Mouse (Mus musculus): ENCODE measurements around the gene Vamp9.
A peak's percentile ranks its signal among the peaks of the same experiment; 100 is the strongest.

Gene Vamp9

DNA sequence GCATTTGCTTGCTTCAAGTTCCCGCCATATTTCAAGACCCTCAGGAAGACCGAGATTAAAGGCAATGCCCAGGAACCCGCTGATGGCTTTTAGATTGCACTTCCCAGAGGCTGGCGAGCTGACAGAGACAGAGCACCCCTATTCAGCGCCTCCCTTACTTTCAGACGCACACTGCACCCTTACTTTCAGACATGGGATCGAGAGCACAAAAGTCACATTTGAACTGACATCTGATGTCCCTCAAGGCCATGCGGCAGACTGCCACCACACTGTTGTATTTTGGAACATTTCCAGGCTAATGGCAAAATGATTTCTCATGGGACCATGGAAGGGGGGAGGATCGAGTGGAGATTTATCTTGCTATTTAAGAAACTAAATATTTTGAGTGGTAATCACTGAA is 28.5 kb upstream of the Vamp9 start:
- H3K4me1 ChIP-seq (replicated peaks; ENCODE audit: low read depth, low read length), result 0 out of 2 replicates have a peak, but pooled peaks cover 2% of the 10 kb centered on the region
- peaks cover 2% of the 10 kb centered on the region; the same call in 1 of the 2 replicates for H3K27me3 ChIP-seq (ENCODE audit: insufficient read depth, low read length)
- H3K4me3 ChIP-seq (replicated peaks; ENCODE audit: low read length), result no peak overlapping the region
- TF ChIP-seq NANOG (IDR thresholded peaks at IDR 0.05; ENCODE audit: borderline replicate concordance, low read length) (no peak), CTCF (conservative IDR thresholded peaks at IDR 0.05; ENCODE audit: low read length) (no peak), POU5F1 (IDR thresholded peaks at IDR 0.05; ENCODE audit: borderline replicate concordance, low read length) (no peak)
- no peaks in the 10 kb centered on the region for H3K36me3 ChIP-seq (ENCODE audit: insufficient read depth, low read length)
- peaks cover 13% of the 10 kb centered on the region for H3K9me3 ChIP-seq (ENCODE audit: low read length)

DNA sequence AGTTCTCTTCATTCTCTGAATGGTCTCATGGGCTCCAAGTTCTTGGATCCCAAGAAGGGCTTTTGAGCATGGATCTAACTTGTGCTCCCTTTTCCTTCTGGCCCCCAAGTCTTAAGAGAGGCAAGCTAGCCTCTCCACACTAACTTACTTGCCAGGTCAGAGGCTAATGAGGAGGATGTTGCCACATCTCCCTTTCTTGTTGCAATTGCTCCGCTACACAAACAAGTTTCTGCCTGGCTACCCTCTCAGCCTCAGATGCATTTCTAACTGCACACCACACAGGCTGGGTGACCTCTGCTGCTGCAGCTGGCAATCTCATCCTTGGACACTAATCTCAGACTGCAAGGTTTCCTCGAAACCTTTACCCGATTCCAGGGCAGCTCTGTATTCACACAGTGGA is 23.6 kb upstream of the Vamp9 start:
- peaks cover 2% of the 10 kb centered on the region; the same call in 1 of the 2 replicates for H3K27me3 ChIP-seq (ENCODE audit: insufficient read depth, low read length)
- peaks cover 10% of the 10 kb centered on the region for H3K9me3 ChIP-seq (ENCODE audit: low read length)
- H3K4me1 ChIP-seq (replicated peaks; ENCODE audit: low read depth, low read length), result no peaks in the 10 kb centered on the region
- H3K36me3 ChIP-seq (ENCODE audit: insufficient read depth, low read length), result no peaks in the 10 kb centered on the region
- TF ChIP-seq NANOG (IDR thresholded peaks at IDR 0.05; ENCODE audit: borderline replicate concordance, low read length), result no peak
- no peak for TF ChIP-seq CTCF (conservative IDR thresholded peaks at IDR 0.05; ENCODE audit: low read length)
- TF ChIP-seq POU5F1 (IDR thresholded peaks at IDR 0.05; ENCODE audit: borderline replicate concordance, low read length), result no peak
- no peak overlapping the region for H3K4me3 ChIP-seq (replicated peaks; ENCODE audit: low read length)

DNA sequence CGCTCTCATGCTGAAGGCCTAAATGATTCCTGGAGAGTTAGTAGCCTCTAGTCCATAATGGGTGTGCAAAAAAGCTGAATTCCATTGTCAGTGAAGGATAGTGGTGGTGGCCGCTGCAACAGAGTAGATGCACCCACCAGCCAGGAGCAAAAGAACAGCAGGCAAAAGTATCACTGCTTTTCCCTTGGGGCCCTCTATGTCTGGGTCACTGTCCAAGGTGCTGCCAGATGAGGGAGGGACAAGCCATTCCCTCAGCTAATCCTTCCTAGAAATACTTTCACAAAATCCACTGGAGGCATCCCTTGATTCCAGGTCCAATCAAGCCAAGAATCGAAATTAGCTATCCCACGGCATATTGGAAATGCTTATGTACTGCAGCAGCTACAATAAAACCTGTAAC is 22.0 kb upstream of the Vamp9 start:
- TF ChIP-seq NANOG (IDR thresholded peaks at IDR 0.05; ENCODE audit: borderline replicate concordance, low read length), result no peak
- Histone ChIP-seq H3K27me3 (ENCODE audit: insufficient read depth, low read length) (peaks cover 2% of the 10 kb centered on the region; the same call in 1 of the 2 replicates), H3K36me3 (ENCODE audit: insufficient read depth, low read length) (no peaks in the 10 kb centered on the region), H3K4me3 (replicated peaks; ENCODE audit: low read length) (no peak overlapping the region), H3K9me3 (ENCODE audit: low read length) (peaks cover 10% of the 10 kb centered on the region), H3K4me1 (replicated peaks; ENCODE audit: low read depth, low read length) (no peaks in the 10 kb centered on the region)

DNA sequence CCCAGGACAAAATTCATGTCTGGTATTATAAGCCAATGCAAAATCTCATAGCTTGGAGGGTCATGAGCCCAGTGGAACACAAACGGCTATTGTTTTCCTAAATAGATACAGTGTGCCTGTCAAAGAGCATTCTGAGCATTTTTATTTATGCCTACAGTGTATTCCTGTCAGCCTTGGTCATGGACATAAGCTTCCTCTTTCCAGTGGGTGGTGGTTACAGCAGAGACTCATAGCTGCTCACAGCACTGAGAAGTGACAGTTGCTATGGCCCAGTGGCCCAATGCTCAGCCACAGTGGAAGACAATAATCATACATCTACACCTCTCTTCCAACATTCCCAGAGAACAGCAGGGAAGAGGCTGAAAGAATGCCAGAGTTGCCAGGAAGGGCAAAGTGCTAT is 18.9 kb upstream of the Vamp9 start:
- no peak for TF ChIP-seq POU5F1 (IDR thresholded peaks at IDR 0.05; ENCODE audit: borderline replicate concordance, low read length)
- TF ChIP-seq NANOG (IDR thresholded peaks at IDR 0.05; ENCODE audit: borderline replicate concordance, low read length), result no peak
- TF ChIP-seq CTCF (conservative IDR thresholded peaks at IDR 0.05; ENCODE audit: low read length), result no peak
- no peaks in the 10 kb centered on the region for H3K9me3 ChIP-seq (ENCODE audit: low read length)
- no peaks in the 10 kb centered on the region; the same call in 1 of the 2 replicates for H3K27me3 ChIP-seq (ENCODE audit: insufficient read depth, low read length)
- no peaks in the 10 kb centered on the region for H3K36me3 ChIP-seq (ENCODE audit: insufficient read depth, low read length)
- H3K4me1 ChIP-seq (replicated peaks; ENCODE audit: low read depth, low read length), result no peaks in the 10 kb centered on the region
- no peak overlapping the region for H3K4me3 ChIP-seq (replicated peaks; ENCODE audit: low read length)

DNA sequence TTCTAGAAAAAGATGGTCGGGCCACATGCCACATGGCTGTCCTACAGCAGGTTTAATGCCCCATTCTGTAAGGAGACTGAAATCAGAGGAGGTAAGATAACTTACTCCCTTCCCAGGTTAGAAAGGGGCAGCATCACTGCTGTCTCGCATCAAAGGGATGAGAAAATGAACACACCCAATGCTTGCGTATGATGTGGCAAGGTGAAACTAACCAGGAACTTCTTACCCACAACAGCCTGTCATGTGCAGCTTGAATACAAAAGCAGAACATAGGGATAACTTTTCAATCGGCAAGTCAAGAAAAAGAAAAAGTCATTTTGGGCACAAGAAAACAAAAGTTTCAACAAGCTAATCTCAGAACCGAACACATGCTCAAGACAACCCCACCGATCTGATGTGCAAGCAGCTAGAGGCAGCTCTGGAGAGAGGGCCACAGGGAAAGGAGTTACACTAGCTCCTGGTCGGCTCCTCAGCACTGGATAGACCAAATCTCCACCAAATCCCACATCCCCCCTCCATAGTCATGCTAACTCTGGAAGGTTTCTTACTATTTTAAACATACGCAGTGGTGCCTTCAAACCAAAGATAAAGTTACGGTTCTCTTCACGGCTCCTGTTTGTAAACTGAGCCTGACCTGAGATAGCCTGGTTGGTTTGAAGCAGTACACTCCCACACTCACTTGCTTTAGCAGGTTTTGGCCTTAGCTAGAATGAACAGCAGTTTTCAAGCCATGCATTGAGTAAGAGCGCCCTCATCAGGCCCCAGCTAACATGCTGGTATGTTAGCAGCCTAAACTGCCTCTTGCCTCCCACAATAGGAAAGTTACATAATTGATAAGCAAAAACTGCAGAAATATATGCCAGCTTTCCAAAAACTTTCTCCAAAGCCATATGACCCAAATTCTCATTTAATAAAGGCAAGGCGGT is 14.3 kb upstream of the Vamp9 start:
- Histone ChIP-seq H3K9me3 (ENCODE audit: low read length) (no peaks in the 10 kb centered on the region), H3K4me1 (replicated peaks; ENCODE audit: low read depth, low read length) (no peaks in the 10 kb centered on the region), H3K4me3 (replicated peaks; ENCODE audit: low read length) (no peak overlapping the region), H3K36me3 (ENCODE audit: insufficient read depth, low read length) (no peaks in the 10 kb centered on the region), H3K27me3 (ENCODE audit: insufficient read depth, low read length) (no peaks in the 10 kb centered on the region)
- TF ChIP-seq CTCF (conservative IDR thresholded peaks at IDR 0.05; ENCODE audit: low read length) (peak; percentile 46), POU5F1 (IDR thresholded peaks at IDR 0.05; ENCODE audit: borderline replicate concordance, low read length) (no peak)

DNA sequence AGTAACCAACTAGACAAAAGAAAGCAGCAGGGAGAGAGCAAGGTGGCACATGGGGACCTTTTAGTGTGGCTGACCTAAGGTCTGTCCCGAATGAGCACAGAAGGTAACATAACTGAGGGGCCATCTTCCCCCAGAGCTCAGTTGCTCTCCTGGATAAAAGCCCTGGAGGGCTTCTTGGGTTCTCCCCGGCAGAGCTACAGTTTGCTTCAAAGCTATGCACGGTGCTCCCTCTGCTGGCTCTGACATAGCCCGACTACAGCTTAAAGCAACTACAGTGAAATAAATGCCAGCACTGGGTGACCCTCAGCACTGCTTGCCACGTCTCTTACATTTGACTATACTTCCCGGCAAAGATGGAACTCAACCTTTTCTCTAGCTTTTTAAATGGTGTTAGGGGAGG is 6.0 kb upstream of the Vamp9 start:
- H3K4me1 ChIP-seq (replicated peaks; ENCODE audit: low read depth, low read length), result no peaks in the 10 kb centered on the region
- H3K9me3 ChIP-seq (ENCODE audit: low read length), result no peaks in the 10 kb centered on the region
- H3K27me3 ChIP-seq (ENCODE audit: insufficient read depth, low read length), result peaks cover 22% of the 10 kb centered on the region
- no peak for TF ChIP-seq POU5F1 (IDR thresholded peaks at IDR 0.05; ENCODE audit: borderline replicate concordance, low read length)
- peak; percentile 11; the same call in 1 of the 2 replicates for TF ChIP-seq CTCF (conservative IDR thresholded peaks at IDR 0.05; ENCODE audit: low read length)
- TF ChIP-seq NANOG (IDR thresholded peaks at IDR 0.05; ENCODE audit: borderline replicate concordance, low read length), result no peak
- no peak overlapping the region for H3K4me3 ChIP-seq (replicated peaks; ENCODE audit: low read length)
- no peaks in the 10 kb centered on the region for H3K36me3 ChIP-seq (ENCODE audit: insufficient read depth, low read length)

DNA sequence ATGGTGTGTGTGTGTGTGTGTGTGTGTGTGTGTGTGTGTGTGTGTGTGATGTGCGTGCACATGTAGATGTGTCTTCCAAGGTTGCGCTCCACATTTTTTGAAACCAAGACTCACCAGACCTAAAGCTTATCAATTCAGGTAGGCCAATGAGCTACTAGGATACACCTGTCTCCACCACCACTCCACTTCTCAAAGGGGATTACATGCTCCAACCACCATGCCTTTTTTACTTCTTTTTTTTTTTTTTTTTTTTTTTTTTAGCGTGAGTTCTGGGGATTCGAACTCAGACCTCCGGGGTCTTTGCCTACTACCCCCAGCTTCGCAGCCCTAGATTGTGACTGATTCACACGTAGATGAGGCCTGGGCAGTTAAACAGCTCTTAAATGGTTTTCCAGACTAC is 323 bp upstream of the Vamp9 start:
- Histone ChIP-seq H3K9me3 (ENCODE audit: low read length) (peaks cover 5% of the 10 kb centered on the region), H3K4me3 (replicated peaks; ENCODE audit: low read length) (no peak overlapping the region)

DNA sequence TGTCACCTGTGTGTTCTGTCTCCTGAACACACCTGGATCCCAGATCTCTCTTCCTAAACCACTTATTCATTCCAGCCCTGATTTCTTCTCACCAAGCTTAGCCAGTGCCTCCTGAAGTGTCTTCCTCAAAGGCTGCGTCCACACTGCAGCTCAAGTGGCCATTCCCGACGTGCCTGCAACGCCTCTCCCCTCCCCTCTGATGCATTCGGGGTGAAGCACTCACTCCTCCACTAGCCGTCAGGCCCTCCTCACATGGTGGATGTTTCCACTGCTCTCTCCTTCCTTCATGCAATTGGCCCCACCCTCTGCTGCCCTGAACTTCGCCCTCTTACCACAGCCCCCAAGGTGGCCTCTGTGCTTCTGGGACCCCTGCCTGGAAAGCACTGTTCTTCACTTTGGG is 9.4 kb downstream of the Vamp9 start:
- Histone ChIP-seq H3K9me3 (ENCODE audit: low read length) (peaks cover 10% of the 10 kb centered on the region), H3K36me3 (ENCODE audit: insufficient read depth, low read length) (no peaks in the 10 kb centered on the region), H3K27me3 (ENCODE audit: insufficient read depth, low read length) (peaks cover 9% of the 10 kb centered on the region), H3K4me3 (replicated peaks; ENCODE audit: low read length) (no peak overlapping the region), H3K4me1 (replicated peaks; ENCODE audit: low read depth, low read length) (no peaks in the 10 kb centered on the region)
- TF ChIP-seq NANOG (IDR thresholded peaks at IDR 0.05; ENCODE audit: borderline replicate concordance, low read length), result no peak

More for the DNA sequence above, 323 bp upstream of the Vamp9 start:
- Histone ChIP-seq H3K4me1 (replicated peaks; ENCODE audit: low read depth, low read length) (no peaks in the 10 kb centered on the region), H3K36me3 (ENCODE audit: insufficient read depth, low read length) (no peaks in the 10 kb centered on the region), H3K27me3 (ENCODE audit: insufficient read depth, low read length) (peaks cover 23% of the 10 kb centered on the region)
- TF ChIP-seq NANOG (IDR thresholded peaks at IDR 0.05; ENCODE audit: borderline replicate concordance, low read length), result no peak
- no peak for TF ChIP-seq CTCF (conservative IDR thresholded peaks at IDR 0.05; ENCODE audit: low read length)
- TF ChIP-seq POU5F1 (IDR thresholded peaks at IDR 0.05; ENCODE audit: borderline replicate concordance, low read length), result no peak

DNA sequence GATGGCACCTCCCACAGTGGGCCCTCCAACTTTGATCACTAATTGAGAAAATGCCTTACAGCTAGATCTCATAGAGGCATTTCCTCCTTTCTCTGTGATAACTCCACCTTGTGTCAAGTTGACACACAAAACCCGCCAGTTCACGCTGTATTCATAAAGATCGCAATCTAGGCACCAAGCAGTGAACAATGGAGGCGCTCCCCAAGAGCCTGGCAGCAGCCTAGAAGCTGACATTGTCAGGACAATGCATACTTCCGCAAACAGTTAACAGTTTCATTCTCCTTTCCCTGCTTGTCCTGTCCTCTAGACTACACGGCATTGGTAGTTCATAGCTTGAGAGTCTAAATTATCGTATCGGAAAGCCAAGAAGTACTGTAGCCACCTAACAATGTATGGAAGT is 16.0 kb downstream of the Vamp9 start:
- H3K4me1 ChIP-seq (replicated peaks; ENCODE audit: low read depth, low read length), result peaks cover 6% of the 10 kb centered on the region

More for the DNA sequence above, 16.0 kb downstream of the Vamp9 start:
- TF ChIP-seq NANOG (IDR thresholded peaks at IDR 0.05; ENCODE audit: borderline replicate concordance, low read length) (peak; percentile 83; the same call in 1 of the 2 replicates), CTCF (conservative IDR thresholded peaks at IDR 0.05; ENCODE audit: low read length) (no peak), POU5F1 (IDR thresholded peaks at IDR 0.05; ENCODE audit: borderline replicate concordance, low read length) (no peak)
- no peaks in the 10 kb centered on the region for H3K36me3 ChIP-seq (ENCODE audit: insufficient read depth, low read length)
- no peaks in the 10 kb centered on the region for H3K9me3 ChIP-seq (ENCODE audit: low read length)
- no peak overlapping the region for H3K4me3 ChIP-seq (replicated peaks; ENCODE audit: low read length)
- peaks cover 3% of the 10 kb centered on the region; the same call in 1 of the 2 replicates for H3K27me3 ChIP-seq (ENCODE audit: insufficient read depth, low read length)
